Mouse (Mus musculus) liver, embryonic 14.5 days (tissue): ENCODE results near the gene Gm49392.

Experiments
- CTCF ChIP-seq: IDR thresholded peaks from 2 replicates; pipeline ENCODE4 v1.5.1; 2016; ENCODE audit warnings: antibody characterized with exemption, low read depth, control low read depth
- EP300 ChIP-seq: IDR thresholded peaks from 2 replicates; pipeline ENCODE4 v1.6.1; 2016; ENCODE audit warnings: antibody characterized with exemption, low read depth

DNA sequence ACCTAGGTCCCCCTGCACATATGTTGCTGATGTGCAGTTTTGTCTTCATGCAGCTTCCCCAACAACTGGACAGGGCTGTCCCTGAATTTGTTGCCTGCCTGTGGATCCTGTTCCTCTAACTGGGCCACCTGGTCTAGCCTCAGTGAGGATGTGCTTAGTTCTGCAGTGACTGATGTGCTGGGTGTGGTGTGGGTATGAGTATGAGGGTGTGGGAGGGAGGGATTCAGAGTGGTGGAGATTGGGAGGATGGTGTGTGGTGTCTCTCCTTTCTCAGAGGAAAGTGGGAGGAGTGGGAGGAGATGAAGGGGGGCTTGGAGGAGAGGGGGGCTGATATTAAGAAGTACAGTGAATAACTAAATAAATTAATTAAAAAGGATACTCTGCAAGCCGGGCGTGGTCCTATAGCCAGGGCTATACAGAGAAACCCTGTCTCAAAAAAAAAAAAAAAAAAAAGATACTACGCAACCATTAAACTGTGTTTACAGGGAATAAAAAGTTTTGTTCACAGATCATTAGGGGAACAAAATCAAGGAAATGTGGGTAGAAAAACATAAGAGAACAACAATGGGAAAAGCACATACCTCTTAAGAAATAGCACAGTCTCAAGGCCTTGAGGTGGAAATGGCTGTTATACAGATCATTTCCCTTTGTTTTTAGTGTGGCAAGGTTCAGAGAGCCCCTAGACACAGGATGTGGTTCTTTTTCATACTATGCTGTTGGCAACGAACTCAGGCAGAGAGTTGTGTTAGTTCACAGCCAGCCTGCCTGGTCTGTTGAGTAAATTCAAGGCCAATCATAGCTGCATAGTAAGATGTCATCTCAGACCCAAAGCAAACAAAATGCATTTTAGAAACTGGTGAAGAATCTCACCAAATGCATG is 48.2 kb downstream of the Gm49392 start:
- TF ChIP-seq EP300 = no peak
- TF ChIP-seq CTCF = no peak
